ENCODE assay signal across 2 mouse cellular contexts in genomic region chr7:45800001-45800400, GRCm38 (mm10).
TF ChIP-seq lines count a peak whose summit lies in the region.

No protein-coding gene starts in this region.

TF ChIP-seq in CH12.LX, 34 proteins besides CTCF, POLR2A, EP300 and RAD21:
- TF ChIP-seq PAX5 (IDR thresholded peaks at IDR 0.05; ENCODE audit: low read length) (no peak), KAT2A (IDR thresholded peaks at IDR 0.05; ENCODE audit: insufficient replicate concordance, low read length) (no peak), SMC3 (IDR thresholded peaks at IDR 0.05; ENCODE audit: low read depth, low read length) (no peak), IRF4 (IDR thresholded peaks at IDR 0.05; ENCODE audit: low read depth, low read length) (no peak), USF2 (conservative IDR thresholded peaks at IDR 0.05; ENCODE audit: low read depth, low read length) (no peak)

TF ChIP-seq in ES-E14, 5 proteins besides CTCF, POLR2A, EP300 and RAD21:
- no peak for TF ChIP-seq HCFC1 (IDR thresholded peaks at IDR 0.05; ENCODE audit: borderline replicate concordance, insufficient read depth, low read length)
- TF ChIP-seq MAFK (IDR thresholded peaks at IDR 0.05; ENCODE audit: insufficient read depth, low read depth, low read length): no peak
- no peak for TF ChIP-seq ZC3H11A (IDR thresholded peaks at IDR 0.05; ENCODE audit: borderline replicate concordance, low read depth, low read length)
- TF ChIP-seq CHD2 (IDR thresholded peaks at IDR 0.05; ENCODE audit: low read depth, low read length): no peak
- no peak for TF ChIP-seq ZNF384 (IDR thresholded peaks at IDR 0.05; ENCODE audit: low read depth, low read length)
